Mouse (Mus musculus) heart, adult 2 months (tissue): ENCODE data around the gene Ankrd34a. TPM values are rescaled to one million over a fixed set of nuclear protein-coding genes. Genes with fewer than 3 reads are reported as not detected.
"Not testable (repeated sequence)": the region's sequence is repeated elsewhere in the genome, so short reads cannot be mapped to it uniquely, and the experiment has no call there.

Experiments
- DNase-seq, 2 experiments: peaks; one replicate each; pipeline ENCODE4 v3.0.0; 2021
- H3K27ac ChIP-seq: fragments of 200-600 bp; 2 replicates; pipeline ENCODE4 v1.8.1; 2022
- H3K27me3 ChIP-seq: fragments of 200-500 bp; 2 replicates; pipeline ENCODE4 v1.6.1; 2012; ENCODE audit warnings: mild to moderate bottlenecking, low read length, inconsistent platforms, mixed read lengths; ENCODE audit not compliant: control insufficient read depth, insufficient read depth
- H3K36me3 ChIP-seq: fragments of 200-500 bp; 2 replicates; pipeline ENCODE4 v1.6.1; 2012; ENCODE audit warnings: low read length, inconsistent platforms; ENCODE audit not compliant: control insufficient read depth, insufficient read depth
- H3K4me1 ChIP-seq: fragments of 200-500 bp; 2 replicates; pipeline ENCODE4 v1.6.1; 2011; ENCODE audit warnings: low read length; ENCODE audit not compliant: control insufficient read depth, insufficient read depth
- H3K4me3 ChIP-seq: fragments of 200-600 bp; 2 replicates; pipeline ENCODE4 v1.8.1; 2022
- H3K79me2 ChIP-seq: fragments of 200-500 bp; replicated peaks from 2 replicates; pipeline ENCODE4 v1.6.1; 2012; ENCODE audit warnings: mild to moderate bottlenecking, inconsistent platforms, low read length, moderate library complexity, mixed read lengths; ENCODE audit not compliant: control insufficient read depth, insufficient read depth
- H3K9ac ChIP-seq: fragments of 200-500 bp; 2 replicates; pipeline ENCODE4 v1.6.1; 2012; ENCODE audit warnings: low read depth, mild to moderate bottlenecking, control low read depth, inconsistent platforms, low read length, mixed read lengths
- CTCF ChIP-seq: fragments of 200-600 bp; IDR thresholded peaks from 2 replicates; pipeline ENCODE4 v1.8.1; 2022; ENCODE audit warnings: antibody characterized with exemption, mild to moderate bottlenecking, moderate library complexity
- EP300 ChIP-seq: fragments of 200-500 bp; IDR thresholded peaks from 2 replicates; pipeline ENCODE4 v1.6.1; 2011; ENCODE audit warnings: low read depth, low read length, control low read depth; ENCODE audit not compliant: insufficient read depth
- POLR2A ChIP-seq: fragments of 200-500 bp; IDR thresholded peaks from 2 replicates; pipeline ENCODE4 v1.6.1; 2011; ENCODE audit warnings: mild to moderate bottlenecking, low read depth, low read length, control low read depth; ENCODE audit not compliant: insufficient read depth
- WGBS: fragments of 180-500 bp; shearing (Covaris S2); methylation state at CpG from one replicate; pipeline ENCODE4 v1.1.7; 2018; 5-methylcytosine and 5-hydroxymethylcytosine counted together
- intact Hi-C: fragments of 180-260 bp; cut with DNase I; formaldehyde crosslinking; loops from one replicate; pipeline ENCODE4 v1.15.1; 2025
- polyA plus RNA-seq: library from polyadenylated mRNA; depleted of rRNA; stranded (reverse); fragments of >200 nt; gene quantifications from 2 replicates; pipeline ENCODE4 v1.2.3, GENCODE M21; 2012
- total RNA-seq, 2 experiments: library from RNA; stranded (reverse); gene quantifications; 2 replicates each; pipeline ENCODE4 v1.2.3; 2021

The Ankrd34a gene
- total and polyA plus RNA-seq, 3 experiments: 1.3 to 2.4 (median 2.1) TPM

DNA sequence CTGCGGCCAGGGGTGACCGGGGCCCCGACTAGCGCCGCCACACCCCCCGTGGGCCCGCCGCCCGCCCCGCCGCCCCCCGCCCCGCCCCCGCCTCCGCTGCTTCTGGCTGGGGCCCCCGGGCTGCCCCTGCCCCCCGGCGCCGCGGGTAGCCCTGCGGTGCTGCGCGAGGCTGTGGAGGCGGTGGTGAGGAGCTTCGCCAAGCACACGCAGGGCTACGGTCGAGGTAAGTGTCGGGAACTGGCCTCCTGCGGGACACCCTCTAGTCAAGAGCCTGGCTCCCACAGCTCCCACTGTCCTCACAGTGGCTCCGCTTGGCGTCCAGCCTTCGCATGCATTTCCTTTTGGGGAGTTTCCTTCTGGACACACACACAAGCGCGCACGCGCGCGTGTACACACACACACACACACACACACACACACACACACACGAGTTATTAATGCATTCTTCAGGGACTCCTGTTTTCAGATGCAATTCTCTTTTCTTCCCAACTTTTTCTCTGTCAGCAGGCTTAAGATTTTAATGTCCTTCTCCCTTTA, 4.9 kb downstream of the Ankrd34a start:
- H3K27me3 ChIP-seq: no peaks in the 10 kb centered on the region
- H3K36me3 ChIP-seq: peaks cover 19% of the 10 kb centered on the region
- 1% methylated on average over 23 of the region's 40 CpGs for WGBS
- peaks cover 4% of the 10 kb centered on the region for H3K79me2 ChIP-seq
- intact Hi-C loops: no loop called here
- TF ChIP-seq CTCF (no peak), POLR2A (peak; percentile 73), EP300 (peak; percentile 62; the same call in 1 of the 2 replicates)
- peak overlapping the region; percentile 87 for H3K9ac ChIP-seq
- peak; percentile 86 to 89 for DNase-seq
- H3K27ac ChIP-seq: peak overlapping the region; percentile 94
- peak overlapping the region; percentile 91 for H3K4me3 ChIP-seq
- H3K4me1 ChIP-seq: peaks cover 14% of the 10 kb centered on the region

DNA sequence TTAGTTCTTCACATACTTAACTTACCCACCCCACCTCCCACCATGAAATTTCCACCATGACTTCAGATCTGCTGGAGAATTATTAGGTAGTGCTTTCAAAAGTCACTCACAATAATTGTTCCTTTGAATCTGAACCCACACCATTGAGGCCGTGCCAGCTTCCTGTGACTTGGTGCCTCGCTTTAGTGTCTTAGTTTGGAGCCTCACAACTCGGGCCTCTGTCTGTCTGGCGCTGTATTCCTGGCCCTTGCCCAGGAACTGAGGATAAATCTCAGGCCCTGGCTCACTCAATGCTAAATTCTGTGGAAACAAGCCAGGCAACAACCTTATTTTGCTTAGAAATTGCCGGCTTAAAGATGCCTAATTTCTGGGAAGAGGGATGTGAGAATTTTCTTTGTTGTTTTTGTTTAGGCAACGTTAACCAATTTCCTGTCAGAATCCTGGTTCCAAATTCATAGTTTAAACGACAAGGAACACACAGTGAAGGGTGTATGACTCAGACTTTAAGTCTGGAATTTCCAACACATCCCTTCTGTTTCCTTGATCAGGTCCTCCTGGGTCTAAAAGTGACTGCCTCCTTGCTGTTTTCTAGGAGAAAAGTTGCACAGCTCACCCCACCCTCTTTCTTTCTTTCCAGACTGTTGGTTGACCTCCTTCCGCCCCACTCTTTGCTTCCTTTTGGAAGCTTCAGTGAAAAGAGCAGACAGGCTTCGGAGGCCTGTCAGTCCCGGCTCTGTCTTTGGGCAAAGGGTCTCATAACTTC, 5.7 kb downstream of the Ankrd34a start:
- H3K27ac ChIP-seq: peak overlapping the region; percentile 94
- H3K27me3 ChIP-seq: no peaks in the 10 kb centered on the region
- peaks cover 4% of the 10 kb centered on the region for H3K79me2 ChIP-seq
- DNase-seq: peak; percentile 57 to 61
- intact Hi-C loops: no loop called here
- 14% methylated on average over 10 of the region's 10 CpGs for WGBS
- H3K4me1 ChIP-seq: peaks cover 13% of the 10 kb centered on the region
- H3K4me3 ChIP-seq: peak overlapping the region; percentile 91
- peak overlapping the region; percentile 54 for H3K9ac ChIP-seq
- peaks cover 19% of the 10 kb centered on the region for H3K36me3 ChIP-seq
- TF ChIP-seq EP300 (no peak), POLR2A (0 out of 2 replicates have a peak, but pooled peaks have one; percentile 17)

DNA sequence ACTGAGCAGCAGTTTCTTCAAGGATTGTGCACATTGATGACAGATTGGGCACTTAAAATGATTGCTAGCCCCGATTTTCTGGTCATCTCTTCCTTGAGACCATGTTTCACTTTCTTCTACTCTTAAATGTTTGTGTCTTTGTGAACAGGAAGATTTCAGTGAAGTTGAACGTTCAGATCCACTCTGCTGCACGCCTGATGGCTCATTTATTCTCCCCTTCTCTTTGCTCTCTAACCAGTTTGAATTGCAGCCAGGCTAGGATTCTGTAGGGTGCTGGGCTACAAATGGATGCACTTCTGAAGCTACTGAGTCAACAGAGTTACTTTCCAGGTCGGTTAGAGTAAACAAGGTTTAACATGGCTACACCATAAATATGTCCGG, 6.3 kb downstream of the Ankrd34a start:
- no peak for TF ChIP-seq POLR2A
- TF ChIP-seq EP300: no peak
- no peak for TF ChIP-seq CTCF
- H3K4me1 ChIP-seq: peaks cover 13% of the 10 kb centered on the region
- no peaks in the 10 kb centered on the region for H3K27me3 ChIP-seq
- intact Hi-C loops: no loop called here
- no peak for DNase-seq
- 15% methylated on average over 5 of the region's 5 CpGs for WGBS
- peak overlapping the region; percentile 94 for H3K27ac ChIP-seq
- peaks cover 19% of the 10 kb centered on the region for H3K36me3 ChIP-seq
- H3K4me3 ChIP-seq: peak overlapping the region; percentile 91
- peak overlapping the region; percentile 45 for H3K9ac ChIP-seq
- peaks cover 4% of the 10 kb centered on the region for H3K79me2 ChIP-seq

DNA sequence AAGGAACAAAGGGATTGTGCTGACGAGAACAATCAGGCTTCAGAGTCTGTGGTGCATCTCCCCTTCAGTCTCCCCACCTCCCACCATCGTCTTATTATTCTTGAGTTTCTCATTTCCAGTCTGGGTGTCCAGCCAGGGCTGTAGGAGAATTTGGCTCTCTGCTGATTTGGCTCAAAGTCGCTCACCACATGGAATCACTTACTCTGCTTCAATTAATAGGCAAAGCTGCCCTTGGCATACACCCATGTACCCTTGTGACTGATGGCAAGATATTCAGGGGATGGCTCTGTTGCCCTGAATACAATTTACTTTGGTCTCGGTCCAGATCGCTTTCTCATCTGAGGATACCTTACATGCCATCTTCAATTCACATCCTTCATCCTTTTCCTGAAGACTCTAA, 6.9 kb downstream of the Ankrd34a start:
- Histone ChIP-seq H3K27me3 (no peaks in the 10 kb centered on the region), H3K79me2 (peaks cover 4% of the 10 kb centered on the region), H3K9ac (no peak overlapping the region), H3K4me3 (peak overlapping the region; percentile 3; the same call in 1 of the 2 replicates), H3K27ac (peak overlapping the region; percentile 94), H3K4me1 (peaks cover 13% of the 10 kb centered on the region), H3K36me3 (peaks cover 19% of the 10 kb centered on the region)
- intact Hi-C loops: no loop called here
- TF ChIP-seq EP300 (no peak), CTCF (no peak), POLR2A (no peak)
- DNase-seq: peak in 1 of 2 experiments; percentile 23
- WGBS: 34% methylated on average over 5 of the region's 5 CpGs

DNA sequence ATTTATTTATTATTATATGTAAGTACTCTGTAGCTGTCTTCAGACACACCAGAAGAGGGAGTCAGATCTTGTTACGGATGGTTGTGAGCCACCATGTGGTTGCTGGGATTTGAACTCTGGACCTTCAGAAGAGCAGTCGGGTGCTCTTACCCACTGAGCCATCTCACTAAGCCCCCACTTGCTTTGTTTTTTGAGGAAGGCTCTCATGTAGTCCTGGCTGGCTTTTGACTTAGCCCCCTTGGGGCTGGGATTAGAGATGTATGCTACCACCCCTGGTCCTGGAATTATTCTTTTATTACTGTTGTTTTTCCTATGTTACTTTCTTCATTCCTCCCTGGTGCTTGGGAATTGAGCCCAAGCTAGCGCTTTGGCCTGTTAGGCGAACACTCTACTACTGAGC, 9.6 kb downstream of the Ankrd34a start:
- peaks cover 22% of the 10 kb centered on the region for H3K36me3 ChIP-seq
- DNase-seq, H3K27me3 ChIP-seq, intact Hi-C loops, H3K27ac ChIP-seq, H3K9ac ChIP-seq, H3K4me3 ChIP-seq, H3K79me2 ChIP-seq: not testable (repeated sequence)
- 90% methylated on average over 4 of the region's 4 CpGs for WGBS
- peaks cover 13% of the 10 kb centered on the region for H3K4me1 ChIP-seq

DNA sequence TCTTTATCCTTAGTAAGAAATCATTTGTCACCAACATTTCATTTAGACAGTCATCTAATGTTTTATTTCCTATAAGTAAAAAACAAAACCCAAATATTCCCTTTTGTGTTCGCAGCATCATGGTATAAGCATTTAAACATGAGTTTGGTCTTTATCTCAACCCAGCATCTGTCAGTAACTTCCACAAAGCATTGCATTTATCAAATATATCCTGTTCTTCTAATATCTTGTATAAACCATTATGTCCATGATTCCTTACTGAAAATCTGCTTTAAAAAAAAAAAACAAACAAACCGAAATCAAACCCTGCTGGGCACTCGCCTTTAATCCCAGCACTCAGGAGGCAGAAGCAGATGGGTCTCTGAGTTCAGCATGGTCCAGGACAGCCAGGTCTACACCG, 10.2 kb downstream of the Ankrd34a start:
- no peak overlapping the region for H3K9ac ChIP-seq
- H3K4me3 ChIP-seq: no peak overlapping the region
- WGBS: 88% methylated on average over 4 of the region's 4 CpGs
- peaks cover 13% of the 10 kb centered on the region for H3K4me1 ChIP-seq
- TF ChIP-seq CTCF (no peak), POLR2A (no peak), EP300 (no peak)
- H3K36me3 ChIP-seq: peaks cover 22% of the 10 kb centered on the region
- intact Hi-C loops: no loop called here
- H3K79me2 ChIP-seq: peaks cover 5% of the 10 kb centered on the region
- no peak for DNase-seq
- H3K27me3 ChIP-seq: no peaks in the 10 kb centered on the region
- no peak overlapping the region for H3K27ac ChIP-seq
